Mouse (Mus musculus): Measurements from ENCODE around the gene Ndufv2. TPM values are rescaled to one million over a fixed set of nuclear protein-coding genes. Genes with fewer than 3 reads are reported as not detected.

The Ndufv2 gene
- total RNA-seq, 1 experiment: 115 TPM

- in situ Hi-C loops (cut with MboI; ENCODE audit: low sequenced_read_pairs in 2 of 2, unreplicated experiment in 2 of 2): no loop called here
- no peak for TF ChIP-seq MAFK (IDR thresholded peaks at IDR 0.05; ENCODE audit: insufficient read depth, low read depth, low read length)
- no peak for TF ChIP-seq ZNF384 (IDR thresholded peaks at IDR 0.05; ENCODE audit: low read depth, low read length)
- no peak for TF ChIP-seq HCFC1 (IDR thresholded peaks at IDR 0.05; ENCODE audit: borderline replicate concordance, insufficient read depth, low read length)
- TF ChIP-seq ZC3H11A (IDR thresholded peaks at IDR 0.05; ENCODE audit: borderline replicate concordance, low read depth, low read length): no peak
- no peak for TF ChIP-seq CHD2 (IDR thresholded peaks at IDR 0.05; ENCODE audit: low read depth, low read length)
- H3K27ac ChIP-seq (ENCODE audit: insufficient read depth, low read depth, low read length, poor library complexity, severe bottlenecking): no peak overlapping the region
Measured at GRCm38 (mm10) chr17:66092664-66093063, 8.7 kb downstream of the Ndufv2 start.

GRCm38 (mm10) chr17:66092065-66092464 is 9.3 kb downstream of the Ndufv2 start:
- DNase-seq (ENCODE audit: low read depth, low spot score): no peak
- Histone ChIP-seq H3K9me3 (ENCODE audit: control insufficient read depth, insufficient read depth, low read depth, low read length) (no peaks in the 10 kb centered on the region), H3K36me3 (ENCODE audit: control insufficient read depth, insufficient read depth, low read length, poor library complexity, severe bottlenecking) (no peaks in the 10 kb centered on the region; the same call in 1 of the 2 replicates), H3K27ac (ENCODE audit: insufficient read depth, low read depth, low read length, poor library complexity, severe bottlenecking) (no peak overlapping the region), H3K4me3 (ENCODE audit: insufficient read depth in 1 of 2, low read depth in 1 of 2, low read length in 2 of 2, poor library complexity in 1 of 2, severe bottlenecking in 1 of 2) (no peak overlapping the region), H3K4me1 (ENCODE audit: control insufficient read depth in 2 of 2, insufficient read depth in 2 of 2, low read length in 2 of 2, poor library complexity in 1 of 2) (peaks cover 0 to 2% of the 10 kb centered on the region in 2 experiments; a peak in 2 of 4 replicates), H3K9ac (ENCODE audit: insufficient read depth, low read depth, low read length, poor library complexity, severe bottlenecking) (no peak overlapping the region)
- TF ChIP-seq HCFC1 (IDR thresholded peaks at IDR 0.05; ENCODE audit: borderline replicate concordance, insufficient read depth, low read length) (no peak), CHD2 (IDR thresholded peaks at IDR 0.05; ENCODE audit: low read depth, low read length) (no peak), ZC3H11A (IDR thresholded peaks at IDR 0.05; ENCODE audit: borderline replicate concordance, low read depth, low read length) (no peak), MAFK (IDR thresholded peaks at IDR 0.05; ENCODE audit: insufficient read depth, low read depth, low read length) (no peak), ZNF384 (IDR thresholded peaks at IDR 0.05; ENCODE audit: low read depth, low read length) (no peak)
- in situ Hi-C loops (cut with MboI; ENCODE audit: low sequenced_read_pairs in 2 of 2, unreplicated experiment in 2 of 2): no loop called here

More at GRCm38 (mm10) chr17:66092664-66093063, 8.7 kb downstream of the Ndufv2 start:
- no peak overlapping the region for H3K4me3 ChIP-seq (ENCODE audit: insufficient read depth in 1 of 2, low read depth in 1 of 2, low read length in 2 of 2, poor library complexity in 1 of 2, severe bottlenecking in 1 of 2)
- H3K4me1 ChIP-seq (ENCODE audit: control insufficient read depth in 2 of 2, insufficient read depth in 2 of 2, low read length in 2 of 2, poor library complexity in 1 of 2): peaks cover 0 to 2% of the 10 kb centered on the region in 2 experiments; a peak in 2 of 4 replicates
- no peak overlapping the region for H3K9ac ChIP-seq (ENCODE audit: insufficient read depth, low read depth, low read length, poor library complexity, severe bottlenecking)
- no peaks in the 10 kb centered on the region; the same call in 1 of the 2 replicates for H3K36me3 ChIP-seq (ENCODE audit: control insufficient read depth, insufficient read depth, low read length, poor library complexity, severe bottlenecking)
- no peak for DNase-seq (ENCODE audit: low read depth, low spot score)
- no peaks in the 10 kb centered on the region for H3K9me3 ChIP-seq (ENCODE audit: control insufficient read depth, insufficient read depth, low read depth, low read length)

- Histone ChIP-seq H3K27ac (ENCODE audit: insufficient read depth, low read depth, low read length, poor library complexity, severe bottlenecking) (no peak overlapping the region), H3K4me3 (ENCODE audit: insufficient read depth in 1 of 2, low read depth in 1 of 2, low read length in 2 of 2, poor library complexity in 1 of 2, severe bottlenecking in 1 of 2) (no peak overlapping the region), H3K9me3 (ENCODE audit: control insufficient read depth, insufficient read depth, low read depth, low read length) (no peaks in the 10 kb centered on the region), H3K9ac (ENCODE audit: insufficient read depth, low read depth, low read length, poor library complexity, severe bottlenecking) (no peak overlapping the region), H3K4me1 (ENCODE audit: control insufficient read depth in 2 of 2, insufficient read depth in 2 of 2, low read length in 2 of 2, poor library complexity in 1 of 2) (peaks cover 0 to 2% of the 10 kb centered on the region in 2 experiments; a peak in 2 of 4 replicates), H3K36me3 (ENCODE audit: control insufficient read depth, insufficient read depth, low read length, poor library complexity, severe bottlenecking) (no peaks in the 10 kb centered on the region; the same call in none of the 2 replicates)
- in situ Hi-C loops (cut with MboI; ENCODE audit: low sequenced_read_pairs in 2 of 2, unreplicated experiment in 2 of 2): no loop called here
- no peak for DNase-seq (ENCODE audit: low read depth, low spot score)
- no peak for TF ChIP-seq ZNF384 (IDR thresholded peaks at IDR 0.05; ENCODE audit: low read depth, low read length)
- no peak for TF ChIP-seq HCFC1 (IDR thresholded peaks at IDR 0.05; ENCODE audit: borderline replicate concordance, insufficient read depth, low read length)
- no peak for TF ChIP-seq ZC3H11A (IDR thresholded peaks at IDR 0.05; ENCODE audit: borderline replicate concordance, low read depth, low read length)
- no peak for TF ChIP-seq MAFK (IDR thresholded peaks at IDR 0.05; ENCODE audit: insufficient read depth, low read depth, low read length)
- no peak for TF ChIP-seq CHD2 (IDR thresholded peaks at IDR 0.05; ENCODE audit: low read depth, low read length)
Measured at GRCm38 (mm10) chr17:66091392-66091791, 10.0 kb downstream of the Ndufv2 start.

GRCm38 (mm10) chr17:66090251-66090650 is 11.1 kb downstream of the Ndufv2 start:
- Histone ChIP-seq H3K9ac (ENCODE audit: insufficient read depth, low read depth, low read length, poor library complexity, severe bottlenecking) (no peak overlapping the region), H3K4me3 (ENCODE audit: insufficient read depth in 1 of 2, low read depth in 1 of 2, low read length in 2 of 2, poor library complexity in 1 of 2, severe bottlenecking in 1 of 2) (no peak overlapping the region), H3K27ac (ENCODE audit: insufficient read depth, low read depth, low read length, poor library complexity, severe bottlenecking) (no peak overlapping the region), H3K4me1 (ENCODE audit: control insufficient read depth in 2 of 2, insufficient read depth in 2 of 2, low read length in 2 of 2, poor library complexity in 1 of 2) (peaks cover 0 to 2% of the 10 kb centered on the region in 2 experiments; a peak in 3 of 4 replicates), H3K36me3 (ENCODE audit: control insufficient read depth, insufficient read depth, low read length, poor library complexity, severe bottlenecking) (no peaks in the 10 kb centered on the region; the same call in none of the 2 replicates), H3K9me3 (ENCODE audit: control insufficient read depth, insufficient read depth, low read depth, low read length) (no peaks in the 10 kb centered on the region)
- in situ Hi-C loops (cut with MboI; ENCODE audit: low sequenced_read_pairs in 2 of 2, unreplicated experiment in 2 of 2): no loop called here
- DNase-seq (ENCODE audit: low read depth, low spot score): no peak
- no peak for TF ChIP-seq HCFC1 (IDR thresholded peaks at IDR 0.05; ENCODE audit: borderline replicate concordance, insufficient read depth, low read length)
- TF ChIP-seq MAFK (IDR thresholded peaks at IDR 0.05; ENCODE audit: insufficient read depth, low read depth, low read length): no peak
- TF ChIP-seq ZNF384 (IDR thresholded peaks at IDR 0.05; ENCODE audit: low read depth, low read length): no peak
- TF ChIP-seq CHD2 (IDR thresholded peaks at IDR 0.05; ENCODE audit: low read depth, low read length): no peak
- TF ChIP-seq ZC3H11A (IDR thresholded peaks at IDR 0.05; ENCODE audit: borderline replicate concordance, low read depth, low read length): no peak
